Mouse (Mus musculus) lung, embryonic 15.5 days (tissue): ENCODE results near the gene Atp5l. TPM values are rescaled to one million over a fixed set of nuclear protein-coding genes. Genes with fewer than 3 reads are reported as not detected.

Experiments
- ATAC-seq: fragments of 200-750 bp; cut with Nextera tagmentation; 2 replicates; pipeline ENCODE4 v1.8.0; 2017; ENCODE audit warnings: moderate number of reproducible peaks, borderline replicate concordance; ENCODE audit not compliant: low FRiP score, low TSS enrichment; ENCODE audit errors: extremely low read depth
- H3K27ac ChIP-seq: fragments of 300-500 bp; sonication (generic); 2 replicates; pipeline ENCODE4 v1.5.1; 2015; ENCODE audit warnings: moderate library complexity, mild to moderate bottlenecking, inconsistent platforms
- H3K27me3 ChIP-seq: fragments of 300-500 bp; sonication (generic); 2 replicates; pipeline ENCODE4 v1.6.1; 2015; ENCODE audit warnings: inconsistent platforms
- H3K36me3 ChIP-seq: fragments of 300-500 bp; sonication (generic); 2 replicates; pipeline ENCODE4 v1.6.1; 2015; ENCODE audit warnings: inconsistent platforms
- H3K4me1 ChIP-seq: fragments of 300-500 bp; sonication (generic); 2 replicates; pipeline ENCODE4 v1.6.1; 2015; ENCODE audit warnings: inconsistent platforms
- H3K4me2 ChIP-seq: fragments of 300-500 bp; sonication (generic); 2 replicates; pipeline ENCODE4 v1.6.1; 2015; ENCODE audit warnings: inconsistent platforms, mild to moderate bottlenecking, moderate library complexity
- H3K4me3 ChIP-seq: fragments of 300-500 bp; sonication (generic); 2 replicates; pipeline ENCODE4 v1.5.1; 2015; ENCODE audit warnings: mild to moderate bottlenecking, inconsistent platforms
- H3K9ac ChIP-seq: fragments of 300-500 bp; sonication (generic); 2 replicates; pipeline ENCODE4 v1.6.1; 2015; ENCODE audit warnings: inconsistent platforms
- H3K9me3 ChIP-seq: fragments of 300-500 bp; sonication (generic); 2 replicates; pipeline ENCODE4 v1.6.1; 2016; ENCODE audit warnings: inconsistent platforms
- WGBS: fragments of 180-500 bp; shearing (Covaris S2); methylation state at CpG from one replicate; pipeline ENCODE4 v1.1.7; 2015; 5-methylcytosine and 5-hydroxymethylcytosine counted together
- polyA plus RNA-seq: library from polyadenylated mRNA; unstranded; fragments of >200 nt; fragmentation: Nextera tagmentation; extraction: Ambion mirVana; gene quantifications from 2 replicates; pipeline ENCODE4 v1.2.1, GENCODE M21; 2015

Atp5l gene
- polyA plus RNA-seq, 1 experiment from 2014 or later: 636 TPM

- no peak overlapping the region for H3K9ac ChIP-seq
- no peak for ATAC-seq
Measured at GRCm38 (mm10) chr9:44891210-44891609, 29.3 kb downstream of the Atp5l start.

DNA sequence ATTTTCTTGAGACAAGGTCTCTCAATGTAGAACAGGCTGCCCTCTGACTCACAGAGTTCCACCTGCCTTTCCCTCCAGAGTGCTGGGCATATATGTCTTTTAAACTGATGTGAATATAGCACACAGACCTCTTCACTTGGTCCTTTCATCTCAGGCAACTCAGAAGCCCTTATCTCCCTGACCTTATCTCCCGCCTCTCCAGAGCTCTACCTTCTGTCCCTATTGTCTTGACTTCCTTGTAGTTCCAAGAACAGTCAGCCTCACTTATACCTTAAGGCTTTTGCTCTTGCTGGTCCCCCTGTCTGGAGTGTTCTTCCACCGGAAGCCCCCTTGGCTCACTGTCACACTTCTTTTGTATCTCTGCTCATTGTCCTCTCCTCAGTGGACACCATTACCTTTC is 30.4 kb downstream of the Atp5l start:
- no peaks in the 10 kb centered on the region for H3K27me3 ChIP-seq
- no peak overlapping the region for H3K4me3 ChIP-seq
- no peak overlapping the region for H3K9ac ChIP-seq
- WGBS: 41% methylated on average over 2 of the region's 2 CpGs
- H3K27ac ChIP-seq: no peak overlapping the region
- no peaks in the 10 kb centered on the region for H3K36me3 ChIP-seq
- H3K4me1 ChIP-seq: no peaks in the 10 kb centered on the region
- no peak for ATAC-seq
- no peak overlapping the region for H3K4me2 ChIP-seq
- no peaks in the 10 kb centered on the region for H3K9me3 ChIP-seq

More at GRCm38 (mm10) chr9:44891210-44891609, 29.3 kb downstream of the Atp5l start:
- Histone ChIP-seq H3K36me3 (no peaks in the 10 kb centered on the region), H3K27me3 (no peaks in the 10 kb centered on the region), H3K4me2 (no peak overlapping the region), H3K4me1 (no peaks in the 10 kb centered on the region), H3K4me3 (no peak overlapping the region), H3K9me3 (no peaks in the 10 kb centered on the region), H3K27ac (no peak overlapping the region)
- WGBS: 86% methylated on average over 6 of the region's 6 CpGs

DNA sequence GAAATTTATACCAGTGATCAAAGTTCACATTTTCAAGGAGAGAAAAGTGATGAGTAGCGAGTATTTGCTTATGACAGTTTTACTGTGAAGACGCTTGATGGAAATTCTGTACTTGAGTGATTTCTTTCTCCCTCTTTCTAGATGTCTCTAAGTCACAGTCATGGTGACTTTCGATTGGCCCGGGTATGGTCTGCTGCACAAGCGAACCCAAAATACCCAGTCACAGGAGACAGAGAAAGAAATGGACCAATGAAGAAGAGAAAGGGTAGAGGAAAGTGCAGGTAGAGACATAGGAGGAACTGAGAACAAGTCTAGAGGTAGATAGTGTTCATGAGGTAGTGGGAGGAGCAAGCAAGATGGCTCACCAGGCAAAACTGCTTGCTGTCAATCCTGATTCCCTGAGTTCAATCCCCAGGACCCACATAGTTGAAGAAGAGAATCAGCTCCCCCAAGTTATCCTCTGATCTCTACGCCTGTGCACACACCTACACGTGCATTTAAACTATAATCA is 32.4 kb downstream of the Atp5l start:
- Histone ChIP-seq H3K4me2 (no peak overlapping the region), H3K4me3 (no peak overlapping the region), H3K4me1 (peaks cover 3% of the 10 kb centered on the region; the same call in 1 of the 2 replicates), H3K27me3 (no peaks in the 10 kb centered on the region), H3K27ac (no peak overlapping the region), H3K9me3 (no peaks in the 10 kb centered on the region), H3K36me3 (no peaks in the 10 kb centered on the region), H3K9ac (no peak overlapping the region)
- 84% methylated on average over 7 of the region's 7 CpGs for WGBS
- no peak for ATAC-seq

DNA sequence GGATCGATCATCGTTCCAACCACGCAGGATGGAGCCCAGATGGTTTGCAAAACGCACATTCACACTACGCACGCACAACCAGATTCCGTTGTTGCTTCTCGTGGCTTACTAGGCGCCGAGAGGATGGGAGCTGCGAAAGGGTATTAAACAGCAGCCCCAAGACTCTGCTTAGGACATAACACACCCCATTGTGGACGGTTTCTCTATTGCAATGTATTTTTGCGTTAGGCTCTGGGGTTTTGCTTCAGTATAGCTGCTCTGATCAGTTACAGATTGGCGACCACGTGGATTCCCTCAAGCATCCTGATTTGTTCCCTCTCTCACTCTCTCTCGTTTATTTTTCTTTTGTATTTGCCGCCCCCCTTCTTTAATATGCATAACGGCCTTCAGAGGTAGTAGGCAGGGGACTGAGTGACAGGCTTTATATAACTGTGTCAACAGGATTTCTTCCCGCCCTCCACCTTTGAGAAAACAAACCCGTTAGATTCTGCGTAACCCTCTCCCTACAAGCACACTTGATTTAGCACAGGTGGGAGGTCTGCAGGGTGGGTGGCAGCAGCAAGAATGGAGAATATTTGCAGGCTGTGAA is 37.5 kb downstream of the Atp5l start:
- no peaks in the 10 kb centered on the region for H3K27me3 ChIP-seq
- H3K4me3 ChIP-seq: peak overlapping the region; percentile 97
- H3K9me3 ChIP-seq: no peaks in the 10 kb centered on the region
- no peak for ATAC-seq
- peak overlapping the region; percentile 100 for H3K4me2 ChIP-seq
- H3K4me1 ChIP-seq: peaks cover 29% of the 10 kb centered on the region
- peak overlapping the region; percentile 83; the same call in 1 of the 2 replicates for H3K9ac ChIP-seq
- no peak overlapping the region; the same call in 1 of the 2 replicates for H3K27ac ChIP-seq
- under 1% methylated on average over 21 of the region's 21 CpGs for WGBS
- no peaks in the 10 kb centered on the region for H3K36me3 ChIP-seq

DNA sequence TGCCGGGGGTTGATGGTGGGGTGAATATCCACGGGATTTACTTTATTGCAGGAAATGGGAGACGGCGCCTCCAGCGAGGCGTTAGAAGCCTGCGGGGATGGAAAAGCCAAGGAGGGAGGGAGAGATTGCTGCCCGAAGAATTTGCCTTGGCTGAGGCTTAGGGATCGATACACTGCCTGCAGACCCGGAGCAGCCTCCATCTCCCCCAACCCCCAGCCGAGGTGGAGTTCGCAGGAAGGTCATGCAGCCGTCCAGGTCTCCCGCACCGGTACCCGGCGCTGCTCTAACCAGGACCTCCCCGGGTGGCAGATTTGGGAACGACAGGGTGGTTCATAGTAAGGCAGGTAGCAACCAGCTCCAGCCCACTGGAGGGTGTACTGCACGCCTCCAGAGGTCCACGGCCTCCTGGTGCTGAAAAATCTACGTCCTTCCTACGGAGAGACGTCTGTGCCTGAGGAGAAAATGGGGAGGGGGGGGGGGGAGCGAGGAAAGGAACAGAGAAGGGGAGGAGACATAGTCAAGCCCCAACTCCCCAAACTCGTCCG is 38.0 kb downstream of the Atp5l start:
- Histone ChIP-seq H3K4me1 (peaks cover 34% of the 10 kb centered on the region), H3K27ac (peak overlapping the region; percentile 99), H3K9ac (peak overlapping the region; percentile 83), H3K27me3 (no peaks in the 10 kb centered on the region), H3K4me2 (peak overlapping the region; percentile 100), H3K36me3 (no peaks in the 10 kb centered on the region), H3K4me3 (peak overlapping the region; percentile 97), H3K9me3 (no peaks in the 10 kb centered on the region)
- under 1% methylated on average over 27 of the region's 27 CpGs for WGBS
- peak; percentile 21; the same call in 1 of the 2 replicates for ATAC-seq

GRCm38 (mm10) chr9:44881941-44882435 is 38.6 kb downstream of the Atp5l start:
- no peaks in the 10 kb centered on the region for H3K27me3 ChIP-seq
- peak overlapping the region; percentile 99 for H3K27ac ChIP-seq
- H3K4me2 ChIP-seq: peak overlapping the region; percentile 100
- peaks cover 39% of the 10 kb centered on the region for H3K4me1 ChIP-seq
- no peaks in the 10 kb centered on the region for H3K9me3 ChIP-seq
- H3K9ac ChIP-seq: peak overlapping the region; percentile 83
- WGBS: under 1% methylated on average over 29 of the region's 29 CpGs
- peak overlapping the region; percentile 97 for H3K4me3 ChIP-seq
- peak; percentile 78 for ATAC-seq
- no peaks in the 10 kb centered on the region for H3K36me3 ChIP-seq

GRCm38 (mm10) chr9:44881221-44881871 is 39.2 kb downstream of the Atp5l start, which contains the start of gene Kmt2a:
Kmt2a (minus strand) TSS chr9:44881296.
- H3K27me3 ChIP-seq: no peaks in the 10 kb centered on the region
- H3K27ac ChIP-seq: peak within 1 kb of the TSS; percentile 99
- peaks cover 40% of the 10 kb centered on the region for H3K4me1 ChIP-seq
- H3K9ac ChIP-seq: peak within 1 kb of the TSS; percentile 98
- ATAC-seq: peak; percentile 88
- H3K36me3 ChIP-seq: no peaks in the 10 kb centered on the region
- peak within 1 kb of the TSS; percentile 97 for H3K4me3 ChIP-seq
- H3K9me3 ChIP-seq: no peaks in the 10 kb centered on the region
- WGBS: under 1% methylated on average over 47 of the region's 71 CpGs
- H3K4me2 ChIP-seq: peak within 1 kb of the TSS; percentile 100

DNA sequence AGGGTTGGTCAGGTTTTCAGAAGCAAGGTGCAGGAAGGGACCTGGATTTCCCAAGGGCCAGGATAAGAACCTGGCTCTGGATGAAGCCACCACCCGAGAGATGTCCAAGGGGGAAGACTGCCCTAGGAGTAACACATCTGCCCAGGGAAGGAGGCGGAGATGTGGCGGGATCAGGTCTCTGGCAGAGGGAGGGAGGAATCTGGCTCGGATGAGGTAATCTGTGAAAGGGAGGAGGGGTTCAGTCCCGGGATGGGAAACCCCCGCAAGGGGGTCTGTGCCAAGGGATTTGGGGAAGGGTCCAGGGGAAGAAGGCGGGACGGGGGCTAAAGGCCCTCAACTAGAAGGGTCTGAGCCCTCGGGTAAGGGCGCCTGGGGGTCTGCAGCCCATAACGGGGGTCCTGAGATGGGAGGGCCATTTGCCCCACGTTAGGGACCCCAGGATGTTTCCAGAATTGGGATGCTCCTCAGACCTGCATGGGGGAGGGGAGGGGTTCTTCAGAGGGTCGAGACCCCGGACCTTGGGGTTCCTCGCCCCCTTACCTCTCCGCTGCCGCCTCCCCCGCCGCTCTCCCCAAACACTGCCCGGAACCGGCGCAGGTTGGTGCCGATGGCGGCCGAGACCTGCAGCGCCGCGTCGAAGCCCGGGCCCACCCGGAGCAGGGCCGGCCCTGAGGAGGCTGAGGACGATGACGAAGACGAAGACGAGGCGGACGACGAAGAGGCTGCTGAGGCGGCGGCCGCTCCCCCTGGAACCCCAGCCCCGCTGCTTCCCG is 40.0 kb downstream of the Atp5l start:
- H3K4me1 ChIP-seq: peaks cover 40% of the 10 kb centered on the region
- under 1% methylated on average over 44 of the region's 44 CpGs for WGBS
- ATAC-seq: peak; percentile 27

GRCm38 (mm10) chr9:44879694-44880271 is 40.8 kb downstream of the Atp5l start:
- Histone ChIP-seq H3K27ac (0 out of 2 replicates have a peak overlapping the region, but pooled peaks have one; percentile 8), H3K9me3 (no peaks in the 10 kb centered on the region), H3K27me3 (no peaks in the 10 kb centered on the region), H3K4me2 (peak overlapping the region; percentile 97), H3K9ac (peak overlapping the region; percentile 98), H3K36me3 (0 out of 2 replicates have a peak, but pooled peaks cover 3% of the 10 kb centered on the region), H3K4me1 (peaks cover 40% of the 10 kb centered on the region), H3K4me3 (peak overlapping the region; percentile 97)
- WGBS: 2% methylated on average over 13 of the region's 13 CpGs
- ATAC-seq: no peak

More for the DNA sequence above, 40.0 kb downstream of the Atp5l start:
- Histone ChIP-seq H3K36me3 (0 out of 2 replicates have a peak, but pooled peaks cover 2% of the 10 kb centered on the region), H3K4me2 (peak overlapping the region; percentile 97), H3K9me3 (no peaks in the 10 kb centered on the region), H3K9ac (peak overlapping the region; percentile 98), H3K4me3 (peak overlapping the region; percentile 97), H3K27me3 (no peaks in the 10 kb centered on the region), H3K27ac (peak overlapping the region; percentile 95)

DNA sequence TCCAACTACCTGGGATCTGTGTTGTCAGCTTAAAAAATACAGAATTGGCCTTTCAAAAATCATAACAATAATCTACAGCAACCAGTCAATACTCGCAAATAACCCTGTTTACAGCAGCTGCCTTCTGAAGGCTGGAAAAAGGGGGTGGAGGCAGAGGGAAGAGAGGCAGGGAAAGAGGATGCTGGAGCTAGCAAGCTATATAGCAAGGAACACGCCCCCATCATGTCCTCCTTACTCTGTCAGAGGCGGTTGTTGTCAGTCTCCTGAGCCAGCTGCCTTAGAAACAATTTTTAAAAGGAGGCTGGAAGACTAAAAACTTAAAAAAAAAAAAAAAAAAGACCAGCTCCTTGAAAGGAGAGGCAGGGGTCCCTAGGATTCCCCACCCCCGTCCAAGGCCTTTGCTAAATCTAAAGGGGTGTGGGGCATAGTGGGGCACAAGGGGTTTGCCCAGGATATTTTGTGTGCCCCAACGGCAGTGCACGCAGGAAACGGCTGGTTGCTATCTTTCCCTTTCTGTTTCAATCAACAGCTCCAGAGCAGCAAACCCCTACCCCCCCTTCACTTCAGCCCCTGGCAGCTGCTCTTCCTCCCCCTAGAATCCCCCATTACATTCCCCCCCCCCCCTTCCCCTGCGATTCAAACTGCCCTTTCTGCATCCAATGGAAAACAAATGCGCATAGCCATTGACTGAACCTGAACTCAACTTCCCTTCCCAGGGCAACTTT is 41.6 kb downstream of the Atp5l start:
- Histone ChIP-seq H3K9ac (peak overlapping the region; percentile 98), H3K4me2 (peak overlapping the region; percentile 97), H3K4me3 (peak overlapping the region; percentile 97), H3K36me3 (0 out of 2 replicates have a peak, but pooled peaks cover 3% of the 10 kb centered on the region), H3K4me1 (peaks cover 40% of the 10 kb centered on the region), H3K9me3 (no peaks in the 10 kb centered on the region), H3K27ac (0 out of 2 replicates have a peak overlapping the region, but pooled peaks have one; percentile 8), H3K27me3 (no peaks in the 10 kb centered on the region)
- WGBS: 22% methylated on average over 9 of the region's 9 CpGs
- no peak for ATAC-seq
